Mouse (Mus musculus) CD4-positive helper T cell, adult 2 months (primary cell): ENCODE results near the gene Pamr1.

Experiments used
- DNase-seq: peaks from one replicate; pipeline ENCODE4 v3.0.0-alpha.2; 2012; ENCODE audit warnings: low read depth, missing footprints, low spot score

Gene Pamr1

GRCm38 (mm10) chr2:102659521-102659830 is 109.7 kb downstream of the Pamr1 start:
- no peak for DNase-seq

GRCm38 (mm10) chr2:102661052-102661451 is 111.2 kb downstream of the Pamr1 start:
- DNase-seq = no peak

GRCm38 (mm10) chr2:102662911-102663310 is 113.1 kb downstream of the Pamr1 start:
- DNase-seq = no peak

GRCm38 (mm10) chr2:102663339-102663738 is 113.5 kb downstream of the Pamr1 start:
- DNase-seq = no peak

GRCm38 (mm10) chr2:102663865-102664264 is 114.1 kb downstream of the Pamr1 start:
- no peak for DNase-seq

- no peak for DNase-seq
These were observed 118.2 kb downstream of the Pamr1 start for GRCm38 (mm10) chr2:102667981-102668380.

- DNase-seq = no peak
These were observed 119.8 kb downstream of the Pamr1 start for GRCm38 (mm10) chr2:102669580-102669979.

- no peak for DNase-seq
These were observed 124.8 kb downstream of the Pamr1 start for GRCm38 (mm10) chr2:102674582-102674981.

GRCm38 (mm10) chr2:102675275-102675674 is 125.5 kb downstream of the Pamr1 start:
- peak; percentile 8 for DNase-seq

GRCm38 (mm10) chr2:102676716-102677312 is 127.0 kb downstream of the Pamr1 start:
- DNase-seq = no peak

- no peak for DNase-seq
These were observed 127.6 kb downstream of the Pamr1 start for GRCm38 (mm10) chr2:102677400-102677799.

- no peak for DNase-seq
These were observed 131.5 kb downstream of the Pamr1 start for GRCm38 (mm10) chr2:102681351-102681750.

- peak; percentile 10 for DNase-seq
These were observed 132.4 kb downstream of the Pamr1 start for GRCm38 (mm10) chr2:102682168-102682567.

GRCm38 (mm10) chr2:102685371-102686107 is 135.7 kb downstream of the Pamr1 start:
- peak; percentile 10 for DNase-seq

GRCm38 (mm10) chr2:102686108-102686450 is 136.3 kb downstream of the Pamr1 start:
- DNase-seq = no peak
